Mouse (Mus musculus): ENCODE results near the gene Gm13290. TPM values are rescaled to one million over a fixed set of nuclear protein-coding genes. Genes with fewer than 3 reads are reported as not detected.
"Not testable (repeated sequence)": the region's sequence is repeated elsewhere in the genome, so short reads cannot be mapped to it uniquely, and the experiment has no call there.

Gm13290 gene
- polyA plus RNA-seq, 1 experiment from 2014 or later: not detected

- not testable (repeated sequence) for H3K4me1 ChIP-seq; ATAC-seq (replicated peaks); H3K4me3 ChIP-seq; H3K9ac ChIP-seq; H3K27ac ChIP-seq; H3K9me3 ChIP-seq; H3K4me2 ChIP-seq; H3K27me3 ChIP-seq (replicated peaks); H3K36me3 ChIP-seq (replicated peaks)
- no CpG with 5 or more reads among the region's 28 CpGs for WGBS
Measured at GRCm38 (mm10) chr4:88791250-88791649, 17.6 kb downstream of the Gm13290 start, which contains the start of gene Gm13278. TSS of gene Gm13278 (plus strand) at chr4:88791550.

- not testable (repeated sequence) for H3K36me3 ChIP-seq (replicated peaks); ATAC-seq (replicated peaks); H3K27me3 ChIP-seq (replicated peaks); H3K27ac ChIP-seq; H3K4me2 ChIP-seq; H3K4me1 ChIP-seq; H3K9me3 ChIP-seq; H3K4me3 ChIP-seq; H3K9ac ChIP-seq
- WGBS: 1% methylated on average over 18 of the region's 52 CpGs
Measured at GRCm38 (mm10) chr4:88793936-88794675, 20.5 kb downstream of the Gm13290 start, which contains the start of gene Gm13275. TSS of gene Gm13275 (plus strand) at chr4:88794487.

GRCm38 (mm10) chr4:88797097-88797496 lies 23.5 kb downstream of the Gm13290 start, which contains the start of gene Gm13279:
TSS of gene Gm13279 (plus strand) at chr4:88797397.
- H3K9ac ChIP-seq; H3K27me3 ChIP-seq (replicated peaks); H3K4me3 ChIP-seq; H3K36me3 ChIP-seq (replicated peaks); H3K4me1 ChIP-seq; H3K27ac ChIP-seq; H3K4me2 ChIP-seq; ATAC-seq (replicated peaks); H3K9me3 ChIP-seq: not testable (repeated sequence)
- no CpG with 5 or more reads among the region's 28 CpGs for WGBS

- H3K9ac ChIP-seq; H3K9me3 ChIP-seq; ATAC-seq (replicated peaks); H3K27me3 ChIP-seq (replicated peaks); H3K4me1 ChIP-seq; H3K27ac ChIP-seq; H3K4me3 ChIP-seq; H3K4me2 ChIP-seq; H3K36me3 ChIP-seq (replicated peaks): not testable (repeated sequence)
- 15% methylated on average over 5 of the region's 7 CpGs for WGBS
Measured at GRCm38 (mm10) chr4:88799365-88799764, 25.7 kb downstream of the Gm13290 start, which contains the start of gene Gm13285. TSS of gene Gm13285 (plus strand) at chr4:88799665.

GRCm38 (mm10) chr4:88802954-88803353 lies 29.3 kb downstream of the Gm13290 start, which contains the start of gene Gm13287:
TSS of gene Gm13287 (plus strand) at chr4:88803254.
- no CpG with 5 or more reads among the region's 29 CpGs for whole genome bisulfite sequencing
- not testable (repeated sequence) for H3K27me3 ChIP-seq (replicated peaks); ATAC-seq (replicated peaks); H3K4me2 ChIP-seq; H3K9me3 ChIP-seq; H3K4me3 ChIP-seq; H3K36me3 ChIP-seq (replicated peaks); H3K4me1 ChIP-seq; H3K9ac ChIP-seq; H3K27ac ChIP-seq

- H3K9ac ChIP-seq; ATAC-seq (replicated peaks); H3K4me1 ChIP-seq; H3K27me3 ChIP-seq (replicated peaks); H3K36me3 ChIP-seq (replicated peaks); H3K27ac ChIP-seq; H3K9me3 ChIP-seq: not testable (repeated sequence)
- Histone ChIP-seq H3K4me3 (peak within 1 kb of the TSS; percentile 22; the same call in 1 of the 2 replicates), H3K4me2 (peak within 1 kb of the TSS; percentile 43)
- WGBS: no CpG with 5 or more reads among the region's 8 CpGs
Measured at GRCm38 (mm10) chr4:88805231-88805630, 31.6 kb downstream of the Gm13290 start, which contains the start of gene Gm13288. TSS of gene Gm13288 (plus strand) at chr4:88805531.

GRCm38 (mm10) chr4:88805761-88806160 lies 32.1 kb downstream of the Gm13290 start:
- not testable (repeated sequence) for H3K9ac ChIP-seq; ATAC-seq (replicated peaks); H3K27me3 ChIP-seq (replicated peaks); H3K9me3 ChIP-seq; H3K27ac ChIP-seq; H3K36me3 ChIP-seq (replicated peaks); H3K4me1 ChIP-seq
- Histone ChIP-seq H3K4me2 (peak overlapping the region; percentile 43), H3K4me3 (peak overlapping the region; percentile 22; the same call in 1 of the 2 replicates)
- WGBS: 0% methylated on average over 1 of the region's 34 CpGs

- no peak within 1 kb of the TSS for H3K9ac ChIP-seq
- no peak within 1 kb of the TSS for H3K4me2 ChIP-seq
- H3K27ac ChIP-seq: no peak within 1 kb of the TSS
- no peak within 1 kb of the TSS for H3K4me3 ChIP-seq
- 61% methylated on average over 3 of the region's 3 CpGs for WGBS
- H3K27me3 ChIP-seq (replicated peaks): no peaks in the 10 kb centered on the region
- ATAC-seq (replicated peaks): no peak
- H3K9me3 ChIP-seq: no peaks in the 10 kb centered on the region
- H3K36me3 ChIP-seq (replicated peaks): no peaks in the 10 kb centered on the region
- H3K4me1 ChIP-seq: no peaks in the 10 kb centered on the region
Measured at GRCm38 (mm10) chr4:88815928-88816327, 42.3 kb downstream of the Gm13290 start, which contains the start of gene Ifna7. TSS of gene Ifna7 (plus strand) at chr4:88816228.

- Histone ChIP-seq H3K4me3 (no peak within 1 kb of the TSS), H3K9ac (no peak within 1 kb of the TSS), H3K27ac (no peak within 1 kb of the TSS), H3K36me3 (replicated peaks) (no peaks in the 10 kb centered on the region), H3K9me3 (no peaks in the 10 kb centered on the region), H3K27me3 (replicated peaks) (no peaks in the 10 kb centered on the region), H3K4me2 (no peak within 1 kb of the TSS), H3K4me1 (no peaks in the 10 kb centered on the region)
- 70% methylated on average over 1 of the region's 1 CpGs for WGBS
- ATAC-seq (replicated peaks): no peak
Measured at GRCm38 (mm10) chr4:88819659-88820058, 46.0 kb downstream of the Gm13290 start, which contains the start of gene Ifna11. TSS of gene Ifna11 (plus strand) at chr4:88819959.

- 33% methylated on average over 4 of the region's 4 CpGs for WGBS
- H3K36me3 ChIP-seq (replicated peaks): no peaks in the 10 kb centered on the region
- no peak overlapping the region for H3K4me3 ChIP-seq
- no peak overlapping the region for H3K4me2 ChIP-seq
- H3K4me1 ChIP-seq: no peaks in the 10 kb centered on the region
- no peaks in the 10 kb centered on the region for H3K9me3 ChIP-seq
- H3K27ac ChIP-seq: no peak overlapping the region
- no peak for ATAC-seq (replicated peaks)
- no peaks in the 10 kb centered on the region for H3K27me3 ChIP-seq (replicated peaks)
- H3K9ac ChIP-seq: no peak overlapping the region
Measured at GRCm38 (mm10) chr4:88822995-88823394, 49.4 kb downstream of the Gm13290 start.

Measured in midbrain, embryonic 15.5 days (tissue).